Mouse (Mus musculus) CH12.LX (cell line): ENCODE measurements around the gene Ryk. TPM values are rescaled to one million over a fixed set of nuclear protein-coding genes. Genes with fewer than 3 reads are reported as not detected.

Experiments
- DNase-seq: peaks from one replicate; pipeline ENCODE4 v3.0.0-alpha.2; 2013; ENCODE audit errors: extremely low read depth
- H3K27ac ChIP-seq: 2 replicates; pipeline ENCODE4 v1.5.1; 2012; ENCODE audit warnings: low read depth, mild to moderate bottlenecking, control low read depth, moderate library complexity; ENCODE audit not compliant: insufficient read depth
- H3K27me3 ChIP-seq: replicated peaks from 2 replicates; pipeline ENCODE3; 2012; ENCODE audit warnings: inconsistent platforms
- H3K36me3 ChIP-seq, 2 experiments: replicated peaks in 1 of 2; 2 replicates each; pipeline versions ENCODE3 to v1.6.1; 2012; ENCODE audit warnings: inconsistent platforms in 1 of 2, low read length in 1 of 2, mild to moderate bottlenecking in 1 of 2, mixed read lengths in 1 of 2, moderate library complexity in 1 of 2; ENCODE audit not compliant: control insufficient read depth in 1 of 2, insufficient read depth in 1 of 2
- H3K4me1 ChIP-seq, 2 experiments: 2 replicates each; pipeline ENCODE4 v1.6.1; 2012; ENCODE audit warnings: inconsistent platforms in 1 of 2, moderate library complexity in 1 of 2; ENCODE audit not compliant: insufficient read depth in 2 of 2, control insufficient read depth in 1 of 2
- H3K4me2 ChIP-seq: 2 replicates; pipeline ENCODE4 v1.6.1; 2012; ENCODE audit warnings: low read depth, mild to moderate bottlenecking, control low read depth; ENCODE audit not compliant: poor library complexity, insufficient read depth, severe bottlenecking
- H3K4me3 ChIP-seq, 3 experiments: fragments of 150-350 bp in 1 of 3; sonication (generic) in 1 of 3; replicated peaks in 1 of 3; 2 replicates each; pipeline versions ENCODE3 to v1.5.1; 2011 to 2012; ENCODE audit warnings: low read depth in 2 of 3, low read length in 2 of 3, mild to moderate bottlenecking in 2 of 3, moderate library complexity in 2 of 3, control low read depth in 1 of 3, improper control_type of control experiment in 1 of 3, inconsistent platforms in 1 of 3, mixed read lengths in 1 of 3; ENCODE audit not compliant: poor library complexity in 1 of 3
- H3K79me2 ChIP-seq: replicated peaks from 2 replicates; pipeline ENCODE4 v1.6.1; 2012; ENCODE audit warnings: mild to moderate bottlenecking, moderate library complexity; ENCODE audit not compliant: control insufficient read depth, poor library complexity, insufficient read depth, severe bottlenecking; ENCODE audit errors: extremely low read depth
- H3K9ac ChIP-seq: 2 replicates; pipeline ENCODE4 v1.6.1; 2012; ENCODE audit warnings: low read depth, mild to moderate bottlenecking, control low read depth, moderate library complexity; ENCODE audit not compliant: insufficient read depth
- H3K9me3 ChIP-seq: replicated peaks from 2 replicates; pipeline ENCODE3; 2012; ENCODE audit warnings: low read length, inconsistent platforms, mixed read lengths
- BHLHE40 ChIP-seq: IDR thresholded peaks from 2 replicates; pipeline ENCODE4 v1.6.1; 2011; ENCODE audit warnings: mild to moderate bottlenecking, low read depth, low read length, improper control_type of control experiment
- ETS1 ChIP-seq: conservative IDR thresholded peaks from 2 replicates; pipeline ENCODE4 v1.6.1; 2012; ENCODE audit warnings: low read depth, mild to moderate bottlenecking, inconsistent platforms, low read length, improper control_type of control experiment, moderate library complexity
- GABPA ChIP-seq: IDR thresholded peaks from 2 replicates; pipeline ENCODE4 v1.6.1; 2012; ENCODE audit warnings: low read depth, low read length, improper control_type of control experiment, inconsistent platforms; ENCODE audit not compliant: insufficient replicate concordance
- HCFC1 ChIP-seq: IDR thresholded peaks from 2 replicates; pipeline ENCODE4 v1.6.1; 2012; ENCODE audit warnings: low read depth, mild to moderate bottlenecking, inconsistent platforms, low read length, improper control_type of control experiment
- JUND ChIP-seq: conservative IDR thresholded peaks from 2 replicates; pipeline ENCODE4 v1.6.1; 2011; ENCODE audit warnings: low read depth, low read length, improper control_type of control experiment
- MAX ChIP-seq: IDR thresholded peaks from 2 replicates; pipeline ENCODE4 v1.6.1; 2011; ENCODE audit warnings: low read length, improper control_type of control experiment
- MAZ ChIP-seq: IDR thresholded peaks from 2 replicates; pipeline ENCODE4 v1.6.1; 2012; ENCODE audit warnings: low read depth, mild to moderate bottlenecking, inconsistent platforms, low read length, improper control_type of control experiment, moderate library complexity
- MEF2A ChIP-seq: IDR thresholded peaks from 2 replicates; pipeline ENCODE4 v1.6.1; 2014; ENCODE audit warnings: low read depth, mild to moderate bottlenecking, inconsistent platforms, low read length, improper control_type of control experiment, borderline replicate concordance
- NELFE ChIP-seq: IDR thresholded peaks from 2 replicates; pipeline ENCODE4 v1.6.1; 2011; ENCODE audit warnings: low read depth, low read length, improper control_type of control experiment
- NRF1 ChIP-seq: IDR thresholded peaks from 2 replicates; pipeline ENCODE4 v1.6.1; 2014; ENCODE audit warnings: low read depth, mild to moderate bottlenecking, inconsistent platforms, low read length, improper control_type of control experiment, moderate library complexity
- POLR2AphosphoS2 ChIP-seq: IDR thresholded peaks from 2 replicates; pipeline ENCODE4 v1.6.1; 2011; ENCODE audit warnings: low read depth, low read length, improper control_type of control experiment
- TBP ChIP-seq: conservative IDR thresholded peaks from 2 replicates; pipeline ENCODE4 v1.6.1; 2011; ENCODE audit warnings: low read depth, low read length, improper control_type of control experiment
- TCF12 ChIP-seq: IDR thresholded peaks from 2 replicates; pipeline ENCODE4 v1.6.1; 2014; ENCODE audit warnings: low read depth, mild to moderate bottlenecking, inconsistent platforms, low read length, improper control_type of control experiment
- UBTF ChIP-seq: IDR thresholded peaks from 2 replicates; pipeline ENCODE4 v1.6.1; 2012; ENCODE audit warnings: low read depth, mild to moderate bottlenecking, inconsistent platforms, low read length, improper control_type of control experiment, moderate library complexity
- USF1 ChIP-seq: IDR thresholded peaks from 2 replicates; pipeline ENCODE4 v1.6.1; 2014; ENCODE audit warnings: low read depth, mild to moderate bottlenecking, inconsistent platforms, low read length, improper control_type of control experiment
- USF2 ChIP-seq: conservative IDR thresholded peaks from 2 replicates; pipeline ENCODE4 v1.6.1; 2011; ENCODE audit warnings: low read depth, low read length, improper control_type of control experiment
- ZC3H11A ChIP-seq: IDR thresholded peaks from 2 replicates; pipeline ENCODE4 v1.6.1; 2012; ENCODE audit warnings: low read depth, mild to moderate bottlenecking, inconsistent platforms, low read length, improper control_type of control experiment
- ZKSCAN1 ChIP-seq: IDR thresholded peaks from 2 replicates; pipeline ENCODE4 v1.6.1; 2012; ENCODE audit warnings: low read depth, inconsistent platforms, low read length, improper control_type of control experiment, borderline replicate concordance
- ZMIZ1 ChIP-seq: IDR thresholded peaks from 2 replicates; pipeline ENCODE4 v1.6.1; 2012; ENCODE audit warnings: low read depth, mild to moderate bottlenecking, inconsistent platforms, low read length, improper control_type of control experiment
- dilution Hi-C: fragments of 300-500 bp; cut with MboI; formaldehyde crosslinking; loops from 2 replicates; pipeline ENCODE4 v1.14.3; 2020; ENCODE audit warnings: low sequenced_read_pairs; ENCODE audit not compliant: extremely low pct_unique_long_range_greater_than_20kb, extremely low pct_ligation_motif_present
- in situ Hi-C: fragments of 300-500 bp; cut with MboI; formaldehyde crosslinking; loops from 3 replicates; pipeline ENCODE4 v1.14.3; 2019; ENCODE audit warnings: low sequenced_read_pairs, low pct_ligation_motif_present, low pct_unique_long_range_greater_than_20kb, mixed read lengths
- polyA plus RNA-seq: library from polyadenylated mRNA; unstranded; fragments of >175 nt; gene quantifications from 2 replicates; pipeline ENCODE4 v1.2.1, GENCODE M21; 2012; ENCODE audit warnings: low read depth; ENCODE audit not compliant: insufficient read length
- total RNA-seq, 2 experiments: library from RNA; depleted of rRNA; stranded (reverse); fragments of 300-350 nt in 1 of 2; fragments of >200 nt in 1 of 2; gene quantifications; 2 replicates each; pipeline ENCODE4 v1.2.3; 2012 to 2014

The Ryk gene
- total and polyA plus RNA-seq, 3 experiments, result 12.8 to 27.2 (median 21.4) TPM

- Histone ChIP-seq H3K9ac (no peak overlapping the region), H3K4me1 (peaks cover 3 to 20% of the 10 kb centered on the region in 2 experiments; a peak in 3 of 4 replicates), H3K4me3 (no peak overlapping the region), H3K36me3 (peaks cover 0 to 22% of the 10 kb centered on the region in 2 experiments), H3K27ac (no peak overlapping the region), H3K27me3 (no peaks in the 10 kb centered on the region), H3K79me2 (no peaks in the 10 kb centered on the region), H3K9me3 (no peaks in the 10 kb centered on the region), H3K4me2 (no peak overlapping the region)
- no peak for TF ChIP-seq POLR2AphosphoS2
- TF ChIP-seq GABPA, result no peak
- no peak for TF ChIP-seq NELFE
- TF ChIP-seq USF2, result no peak
- TF ChIP-seq NRF1, result no peak
- no peak for TF ChIP-seq TCF12
- no peak for TF ChIP-seq MEF2A
- TF ChIP-seq TBP, result no peak
- no peak for TF ChIP-seq ETS1
- no peak for TF ChIP-seq BHLHE40
- no peak for DNase-seq
- dilution Hi-C loops, result no loop called here
- in situ Hi-C loops, result no loop called here
Observed at GRCm38 (mm10) chr9:102892480-102893355, 58.0 kb downstream of the Ryk start.

- no peak for TF ChIP-seq USF1
- no peak for TF ChIP-seq MAZ
- TF ChIP-seq MAX, result no peak
- no peak for TF ChIP-seq UBTF
- TF ChIP-seq HCFC1, result no peak
- no peak for TF ChIP-seq ZKSCAN1
- no peak for TF ChIP-seq JUND
- TF ChIP-seq ZC3H11A, result no peak
- TF ChIP-seq TBP, result no peak
- no peak for TF ChIP-seq ZMIZ1
- H3K9ac ChIP-seq, result no peak overlapping the region
- H3K4me1 ChIP-seq, result peaks cover 3 to 20% of the 10 kb centered on the region in 2 experiments; a peak in 3 of 4 replicates
- H3K9me3 ChIP-seq, result no peaks in the 10 kb centered on the region
- dilution Hi-C loops (no loop called here), in situ Hi-C loops (no loop called here)
- H3K36me3 ChIP-seq, result peaks cover under 1 to 27% of the 10 kb centered on the region in 2 experiments
- no peak overlapping the region for H3K4me2 ChIP-seq
- H3K79me2 ChIP-seq, result no peaks in the 10 kb centered on the region
- H3K27ac ChIP-seq, result no peak overlapping the region
- H3K27me3 ChIP-seq, result no peaks in the 10 kb centered on the region
- DNase-seq, result no peak
- H3K4me3 ChIP-seq, result no peak overlapping the region
Observed at GRCm38 (mm10) chr9:102893356-102893870, 58.7 kb downstream of the Ryk start.
